Mouse (Mus musculus): Measurements from ENCODE around the gene Nudt17.
A peak's percentile ranks its signal among the peaks of the same experiment; 100 is the strongest.
"Not testable (repeated sequence)": the region's sequence is repeated elsewhere in the genome, so short reads cannot be mapped to it uniquely, and the experiment has no call there.

Nudt17 gene

DNA sequence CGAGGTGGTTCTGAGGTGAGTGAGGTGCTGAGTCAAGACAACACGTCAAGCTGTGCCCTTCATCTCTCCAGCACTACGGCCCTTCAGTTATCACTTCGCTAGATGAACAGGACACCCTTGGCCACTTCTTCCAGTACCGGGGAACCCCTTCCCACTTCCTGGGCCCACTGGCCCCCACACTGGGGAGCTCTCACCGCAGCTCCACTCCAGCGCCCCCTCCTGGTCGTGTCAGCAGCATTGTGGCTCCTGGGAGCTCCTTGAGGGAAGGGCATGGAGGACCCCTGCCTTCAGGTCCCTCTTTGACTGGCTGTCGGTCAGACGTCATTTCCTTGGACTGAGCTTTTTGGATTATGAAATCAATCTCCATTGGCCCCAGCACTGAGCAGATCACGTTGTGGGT, 3.6 kb downstream of the Nudt17 start:
- no peak for DNase-seq (ENCODE audit: extremely low read depth, low read depth)

DNA sequence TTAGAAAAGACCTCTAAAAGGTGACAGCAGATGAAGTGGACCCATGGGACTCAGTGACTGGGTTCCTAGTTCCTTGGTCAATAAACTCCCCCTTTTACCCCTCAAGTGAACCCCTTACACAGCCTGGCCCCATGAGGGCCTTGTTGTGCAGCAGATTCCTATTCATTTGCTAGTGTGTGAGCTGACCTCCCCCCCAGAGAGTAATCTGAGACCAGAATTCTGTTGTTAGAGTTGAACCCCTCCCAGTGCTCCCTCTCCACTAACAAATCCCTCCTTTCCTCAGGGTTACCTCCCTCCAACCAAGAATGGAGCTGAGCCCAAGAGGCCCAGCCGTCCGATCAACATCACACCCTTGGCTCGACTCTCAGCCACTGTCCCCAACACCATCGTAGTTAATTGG, 7.4 kb downstream of the Nudt17 start:
- no peak for DNase-seq (ENCODE audit: extremely low read depth, low read depth)

DNA sequence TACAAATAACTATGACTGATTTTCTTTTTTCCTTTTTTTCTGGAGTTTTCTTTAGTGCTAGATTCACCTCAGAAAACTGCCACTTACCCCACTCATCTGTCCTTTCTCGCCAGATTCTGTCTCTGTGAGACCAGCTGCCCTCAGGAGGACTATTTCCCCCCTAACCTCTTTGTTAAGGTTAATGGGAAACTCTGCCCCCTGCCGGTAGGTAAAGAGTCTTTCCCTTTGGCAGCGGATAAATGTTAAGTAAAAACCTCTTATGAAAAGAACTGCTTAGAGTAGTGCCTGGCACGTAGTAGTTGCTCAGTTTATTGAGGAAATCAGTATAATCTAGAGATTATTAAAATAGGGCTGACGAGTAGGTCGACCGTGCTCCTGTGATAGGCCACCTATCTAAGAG, 8.0 kb downstream of the Nudt17 start:
- DNase-seq (ENCODE audit: extremely low read depth, low read depth) = peak; percentile 71

DNA sequence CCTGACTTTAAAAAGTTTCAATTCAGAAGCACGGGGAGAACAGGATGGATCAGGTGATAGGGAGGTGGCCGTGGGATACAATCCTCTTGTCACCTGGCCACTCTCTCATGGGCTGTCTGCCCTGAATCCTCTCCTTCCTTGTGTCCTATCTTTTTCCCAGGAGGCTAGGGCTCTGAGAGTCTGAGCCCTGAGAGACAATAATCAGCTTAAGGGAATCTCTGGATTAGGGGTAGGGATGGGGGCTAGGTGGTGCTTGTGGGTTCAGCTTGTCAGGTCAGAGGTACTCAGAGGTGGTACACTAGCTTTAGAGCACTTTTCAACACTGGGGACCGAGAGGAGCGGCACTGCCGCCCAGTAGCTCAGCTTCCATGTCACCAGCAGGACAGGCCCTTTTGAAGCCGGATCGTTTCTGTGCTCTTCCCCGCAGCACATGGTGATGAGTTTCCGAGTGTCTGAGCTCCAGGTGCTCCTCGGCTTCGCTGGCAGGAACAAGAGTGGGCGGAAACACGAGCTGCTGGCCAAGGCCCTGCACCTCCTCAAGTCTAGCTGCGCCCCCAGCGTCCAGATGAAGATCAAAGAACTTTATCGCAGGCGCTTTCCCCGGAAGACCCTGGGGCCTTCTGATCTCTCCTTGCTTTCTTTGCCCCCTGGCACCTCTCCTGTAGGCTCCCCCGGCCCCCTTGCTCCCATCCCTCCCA, 9.2 kb downstream of the Nudt17 start:
- DNase-seq (ENCODE audit: extremely low read depth, low read depth) = no peak

DNA sequence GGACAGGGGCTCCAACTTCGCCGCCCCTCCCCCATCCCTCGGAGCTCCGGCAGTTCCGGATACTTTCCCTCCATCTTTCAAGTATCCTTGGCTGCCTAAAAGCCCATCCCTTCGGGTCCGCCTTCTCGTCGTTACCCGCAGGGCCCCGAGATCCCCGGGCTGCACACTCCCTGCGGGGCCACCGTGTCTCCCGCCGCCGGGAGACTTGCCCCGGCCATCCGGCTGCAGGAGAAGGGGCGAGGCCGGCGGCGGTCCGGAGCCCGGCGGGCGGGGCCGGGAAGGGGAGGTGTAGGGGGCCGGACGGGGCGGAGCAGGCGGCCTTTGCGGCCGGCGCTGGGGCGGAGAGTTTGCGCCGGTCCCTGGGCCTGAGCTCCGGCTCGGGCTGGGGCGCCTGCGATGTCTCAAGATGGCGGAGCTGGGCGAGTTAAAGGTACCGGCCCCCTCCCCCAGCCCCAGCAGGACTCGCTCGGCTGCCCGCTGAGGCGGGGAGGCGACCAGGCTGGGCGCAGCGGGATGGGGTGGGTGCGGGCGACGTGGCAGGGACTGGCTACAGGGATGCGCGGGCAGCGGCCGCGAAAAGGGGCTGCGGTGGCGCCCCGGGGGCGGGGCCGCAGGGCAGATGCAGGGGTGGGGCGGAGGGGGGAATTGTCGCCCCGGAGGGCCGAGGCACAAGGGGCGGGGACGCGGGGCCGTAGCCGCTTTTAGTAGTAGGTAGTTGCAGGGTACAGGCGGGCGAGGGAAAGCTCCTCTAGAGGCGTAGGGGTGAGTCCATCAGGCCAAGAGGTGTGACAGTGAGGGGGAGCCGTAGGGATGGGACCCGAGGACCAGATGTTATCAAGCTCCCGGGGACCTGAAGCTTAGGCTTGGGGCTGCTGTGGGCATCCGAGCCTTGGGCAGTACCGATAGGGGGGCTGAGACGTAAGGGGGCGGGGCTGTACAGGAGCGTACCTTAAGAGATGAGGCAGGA, 11.3 kb downstream of the Nudt17 start:
- peak; percentile 85 for DNase-seq (ENCODE audit: extremely low read depth, low read depth)

DNA sequence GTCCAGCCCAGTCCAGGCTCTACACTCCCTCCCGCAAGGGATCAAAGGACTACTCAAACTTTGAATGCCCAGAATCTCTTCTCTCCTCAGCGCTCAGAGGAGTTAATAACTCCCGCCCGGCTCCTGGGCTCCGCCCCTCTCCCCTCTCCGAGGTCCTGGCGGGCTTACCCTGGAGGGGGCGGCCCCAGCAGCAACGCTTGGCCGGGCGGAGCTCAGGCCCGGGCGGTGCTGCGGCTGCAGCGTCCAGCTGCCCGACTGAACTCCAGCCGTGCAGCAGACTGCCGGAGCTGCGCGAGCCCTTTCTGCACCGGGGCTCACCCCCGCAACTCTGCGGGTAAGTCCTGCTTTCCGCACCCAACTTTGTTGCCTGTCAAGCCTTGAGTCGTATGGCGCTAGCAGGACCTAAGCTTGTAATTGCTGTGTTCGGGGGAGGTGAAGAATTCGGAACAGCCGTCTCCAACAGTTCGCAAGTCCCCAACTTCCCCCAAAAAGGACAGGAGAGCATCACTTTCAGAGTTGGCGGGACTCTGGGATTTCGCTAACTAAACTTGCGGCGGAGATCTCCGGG, 12.1 kb downstream of the Nudt17 start, which contains the start of gene Pias3:
Gene Pias3, plus strand, starts transcription at position 187 of the 568 bp plus-strand sequence.
- DNase-seq (ENCODE audit: extremely low read depth, low read depth) = peak; percentile 80

DNA sequence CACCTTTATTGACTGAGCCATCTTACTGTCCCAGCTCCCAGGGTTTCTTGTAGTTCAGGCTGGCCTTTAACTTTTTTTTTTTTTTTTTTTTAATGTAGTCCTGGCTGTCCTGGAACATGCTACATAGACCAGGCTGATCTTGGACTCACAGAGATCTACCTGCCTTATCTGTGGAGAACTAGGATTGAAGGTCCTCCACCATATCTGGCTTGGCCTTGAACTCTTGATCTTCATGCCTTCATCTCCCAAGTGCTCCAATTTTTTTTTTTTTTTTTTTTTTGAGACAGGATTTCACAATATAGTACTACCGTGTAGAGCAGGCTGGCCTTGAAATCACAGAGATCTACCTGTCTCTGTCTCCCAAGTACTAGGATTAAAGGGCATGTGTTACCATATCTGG, 14.8 kb downstream of the Nudt17 start:
- no peak for DNase-seq (ENCODE audit: extremely low read depth, low read depth)

DNA sequence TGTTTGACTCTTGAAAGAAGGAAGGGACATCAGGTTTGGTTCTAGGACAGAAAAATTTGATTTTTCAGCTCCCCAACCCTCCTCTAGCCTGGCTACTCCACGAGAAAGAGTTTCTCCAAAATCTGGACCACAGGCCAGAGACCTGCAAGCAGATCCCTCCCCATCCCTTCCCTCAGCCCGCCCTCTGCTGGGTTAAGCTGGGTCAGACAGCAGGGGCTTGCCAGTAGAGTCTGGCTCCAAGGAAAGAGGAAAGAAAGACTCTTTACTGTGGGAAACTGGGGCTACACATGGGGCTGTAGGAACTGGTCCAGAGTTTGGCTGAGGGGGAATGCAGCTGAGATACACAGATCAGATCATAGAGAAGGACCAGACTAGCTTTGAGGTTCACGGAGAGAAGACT, 15.9 kb downstream of the Nudt17 start:
- no peak for DNase-seq (ENCODE audit: extremely low read depth, low read depth)

DNA sequence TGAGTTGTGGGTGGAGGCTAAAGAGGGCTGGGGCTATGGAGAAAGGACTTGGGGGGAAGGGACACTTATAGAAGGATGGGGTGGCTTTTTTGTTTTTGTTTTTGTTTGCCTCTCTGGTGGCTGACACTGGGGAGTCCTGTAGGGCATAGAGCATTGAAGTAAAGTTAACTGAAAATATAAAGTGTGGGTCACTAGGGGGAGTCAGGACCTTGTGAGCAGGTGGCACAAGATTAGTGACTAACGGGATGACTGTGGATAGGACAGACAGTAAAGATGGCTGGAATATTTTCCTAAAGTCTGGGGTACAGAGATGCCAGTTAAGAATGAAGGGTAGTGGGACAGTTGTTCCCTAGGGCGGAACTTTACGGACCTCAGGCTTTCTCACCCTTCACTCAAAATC, 18.1 kb downstream of the Nudt17 start:
- no peak for DNase-seq (ENCODE audit: extremely low read depth, low read depth)

DNA sequence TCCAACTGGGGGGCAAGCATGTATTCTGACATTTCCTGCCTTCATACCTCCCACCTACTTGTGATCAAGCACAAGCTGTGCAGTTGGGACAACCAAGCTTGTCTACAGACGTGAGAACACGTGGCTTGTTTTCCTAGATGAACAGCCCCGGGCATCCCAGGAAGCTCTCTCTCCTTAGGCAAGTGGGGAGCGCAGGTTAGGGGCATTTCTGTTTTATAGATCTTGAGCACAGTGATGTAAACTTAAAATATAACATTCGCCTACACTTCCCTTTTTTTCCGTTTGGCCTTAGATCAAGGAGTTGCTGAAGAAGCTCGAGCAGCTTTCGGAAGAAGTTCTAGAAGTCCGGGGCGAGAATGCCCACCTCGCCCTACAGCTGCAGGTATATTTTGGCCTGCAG, 19.5 kb downstream of the Nudt17 start:
- DNase-seq (ENCODE audit: extremely low read depth, low read depth) = peak; percentile 70

DNA sequence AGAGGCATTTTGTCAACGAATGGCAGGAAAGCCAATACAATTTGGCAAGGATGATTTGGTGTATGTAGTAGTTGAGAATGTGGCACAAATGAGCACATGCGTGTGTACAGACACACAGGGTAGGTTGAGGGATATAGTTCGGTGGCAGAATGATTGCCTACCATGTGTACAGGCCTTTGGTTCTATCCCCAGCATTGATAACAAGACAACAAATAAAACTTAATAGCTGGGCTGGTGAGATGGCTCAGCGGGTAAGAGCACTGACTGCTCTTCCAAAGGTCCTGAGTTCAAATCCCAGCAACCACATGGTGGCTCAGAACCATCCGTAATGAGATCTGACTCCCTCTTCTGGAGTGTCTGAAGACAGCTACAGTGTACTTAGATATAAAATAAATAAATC, 22.3 kb downstream of the Nudt17 start:
- not testable (repeated sequence) for DNase-seq (ENCODE audit: extremely low read depth, low read depth)

DNA sequence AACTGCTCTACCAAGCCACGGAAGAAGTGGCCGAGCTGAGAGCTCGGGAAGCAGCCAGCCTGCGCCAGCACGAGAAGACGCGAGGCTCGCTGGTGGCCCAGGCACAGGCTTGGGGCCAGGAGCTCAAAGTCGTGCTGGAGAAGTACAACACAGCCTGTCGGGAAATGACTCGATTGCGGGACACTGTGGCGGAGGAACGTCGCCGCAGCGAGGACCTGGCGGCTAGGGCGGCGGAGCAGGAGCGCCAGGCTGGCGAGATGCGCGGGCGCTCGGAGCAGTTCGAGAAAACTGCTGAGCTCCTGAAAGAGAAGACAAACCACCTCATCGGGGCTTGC, 23.6 kb downstream of the Nudt17 start:
- DNase-seq (ENCODE audit: extremely low read depth, low read depth) = no peak

DNA sequence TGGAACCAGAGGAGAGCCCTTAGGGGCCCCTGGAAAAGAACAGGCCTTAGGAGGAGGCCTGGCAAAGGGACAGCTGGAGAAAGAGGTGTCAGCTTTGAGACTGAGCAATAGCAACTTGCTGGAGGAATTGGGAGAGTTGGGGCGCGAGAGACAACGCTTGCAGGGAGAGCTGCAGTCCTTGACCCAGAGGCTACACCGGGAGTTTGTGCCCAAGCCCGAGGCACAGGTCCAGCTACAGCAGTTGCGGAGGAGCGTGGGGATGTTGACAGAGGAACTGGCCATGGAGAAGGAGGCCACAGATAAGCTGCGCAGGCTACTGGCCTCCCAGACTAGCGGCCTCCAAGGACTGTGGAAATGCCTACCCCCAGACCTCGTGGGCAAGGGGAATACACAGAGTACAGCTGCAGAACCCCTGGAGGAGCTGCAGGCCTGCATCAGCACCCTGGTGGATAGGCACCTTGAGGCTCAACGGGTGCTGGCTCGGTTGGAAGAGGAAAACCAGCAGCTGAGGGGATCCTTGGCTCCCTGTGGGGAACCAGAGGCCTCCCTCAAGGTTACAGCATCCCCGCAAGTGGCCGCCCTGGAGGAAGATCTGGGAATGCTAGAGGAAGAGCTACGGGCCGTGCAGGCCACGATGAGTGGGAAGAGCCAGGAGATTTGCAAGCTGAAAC, 24.1 kb downstream of the Nudt17 start:
- DNase-seq (ENCODE audit: extremely low read depth, low read depth) = no peak

DNA sequence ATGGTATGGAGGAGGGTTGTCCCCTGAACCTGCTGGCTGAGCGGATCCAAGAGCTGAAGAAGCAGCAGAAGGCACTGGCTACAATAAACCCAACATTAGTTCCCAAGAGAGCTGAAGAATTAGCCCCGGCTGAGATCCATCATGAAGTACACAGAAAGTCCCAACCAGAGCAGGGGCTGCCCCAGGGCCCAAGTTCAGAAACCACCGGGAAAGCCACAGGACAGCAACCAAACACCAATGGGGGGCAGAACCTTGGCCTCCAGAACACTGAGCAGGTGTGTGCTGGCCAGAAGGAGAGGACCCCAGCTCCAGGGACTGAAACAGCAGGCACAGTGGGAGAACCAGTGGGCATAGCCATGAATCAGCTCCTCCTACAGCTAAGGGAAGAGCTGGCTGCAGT, 24.9 kb downstream of the Nudt17 start:
- no peak for DNase-seq (ENCODE audit: extremely low read depth, low read depth)

DNA sequence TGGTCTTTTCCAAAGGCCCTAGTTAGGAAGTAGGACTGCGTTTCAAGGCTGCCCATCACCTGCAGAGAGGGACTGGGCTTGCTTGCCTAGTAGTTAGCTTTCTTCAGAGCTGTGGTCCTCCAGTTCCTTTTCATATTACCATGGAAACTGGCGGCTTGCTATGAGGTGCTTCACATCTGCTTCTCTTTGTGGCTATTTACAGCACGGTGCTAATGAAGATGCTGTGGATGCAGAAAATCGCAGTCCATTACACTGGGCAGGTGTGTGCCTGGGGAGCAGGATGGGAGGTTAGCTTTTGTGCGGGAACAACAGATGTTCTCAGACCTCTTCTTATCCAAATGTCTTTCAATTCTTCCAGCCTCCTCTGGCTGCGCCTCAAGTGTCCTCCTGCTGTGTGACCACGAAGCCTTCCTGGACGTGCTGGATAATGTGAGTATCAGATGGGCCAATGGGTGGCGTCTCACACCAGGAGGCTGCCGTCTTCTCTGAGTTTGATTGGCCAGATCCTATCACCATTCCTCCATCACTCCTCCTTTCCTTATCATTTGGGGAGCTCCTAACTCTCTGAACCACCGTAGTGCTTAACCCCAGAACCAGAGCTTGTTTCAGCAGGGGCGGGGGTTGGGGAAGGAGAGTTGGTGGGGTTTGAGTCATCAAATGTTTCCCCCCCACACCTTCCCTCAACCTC, 27.9 kb downstream of the Nudt17 start:
- no peak for DNase-seq (ENCODE audit: extremely low read depth, low read depth)

DNA sequence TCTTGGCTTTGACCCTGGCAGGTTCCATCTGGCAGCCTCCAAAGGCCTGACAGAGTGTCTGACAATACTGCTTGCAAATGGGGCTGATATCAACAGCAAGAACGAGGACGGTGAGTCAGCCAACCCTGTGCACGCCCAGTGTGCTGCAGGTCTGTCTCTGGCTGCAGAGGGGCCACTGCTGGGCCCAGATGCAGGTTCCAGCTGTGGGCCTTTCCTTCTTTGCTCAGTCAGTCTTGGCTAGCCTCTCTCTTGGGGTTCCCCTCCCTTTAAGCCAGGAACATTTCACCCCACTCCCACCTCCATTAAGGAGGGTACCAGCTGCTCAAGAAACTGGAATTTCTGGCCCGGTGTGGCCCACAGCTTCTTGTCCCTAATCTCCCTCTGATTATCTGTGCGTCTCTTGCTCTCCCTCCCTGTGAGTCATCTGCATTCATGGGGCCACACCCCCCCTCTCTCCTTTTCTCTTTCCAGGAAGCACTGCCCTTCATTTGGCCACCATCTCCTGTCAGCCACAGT, 29.1 kb downstream of the Nudt17 start:
- DNase-seq (ENCODE audit: extremely low read depth, low read depth) = no peak

DNA sequence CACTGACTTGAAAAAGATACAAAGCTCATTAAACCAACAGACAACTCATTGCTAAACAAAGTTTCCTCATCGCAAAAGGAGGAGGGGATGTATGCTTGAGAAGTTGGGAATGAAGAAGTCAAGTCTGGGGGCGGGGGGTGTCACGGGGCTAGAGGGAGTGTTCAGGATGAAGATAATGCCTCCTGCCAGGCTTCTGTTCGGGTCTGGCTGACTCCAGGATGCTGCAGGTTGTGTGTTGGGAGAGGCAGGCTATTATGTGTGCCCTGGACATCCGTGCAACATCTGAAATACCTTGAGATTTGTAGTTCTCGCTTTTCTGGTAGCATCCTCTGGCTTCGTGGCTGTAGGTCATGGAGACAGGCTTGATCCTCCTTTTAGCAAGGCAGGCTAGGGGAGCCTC, 29.9 kb downstream of the Nudt17 start:
- DNase-seq (ENCODE audit: extremely low read depth, low read depth) = no peak

DNA sequence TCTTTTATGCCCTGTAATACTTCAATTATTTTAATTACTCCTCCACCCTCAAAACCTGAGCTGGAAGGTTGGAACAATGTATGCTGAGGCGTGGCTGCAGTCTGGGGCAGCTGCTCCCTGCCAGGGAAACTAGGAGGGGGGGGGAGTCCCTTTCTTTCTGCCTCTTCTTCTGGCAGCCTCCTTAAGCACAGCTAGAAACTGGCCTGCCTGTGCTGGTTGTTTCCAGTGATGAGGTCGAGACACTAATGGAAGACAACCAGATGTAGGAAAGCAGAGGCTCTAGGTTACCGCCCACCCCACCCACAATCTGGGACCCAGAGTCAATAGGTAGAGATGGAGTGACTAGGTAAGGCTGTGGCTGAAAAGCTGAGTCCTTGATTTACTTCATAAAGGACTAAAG, 32.7 kb downstream of the Nudt17 start:
- no peak for DNase-seq (ENCODE audit: extremely low read depth, low read depth)

DNA sequence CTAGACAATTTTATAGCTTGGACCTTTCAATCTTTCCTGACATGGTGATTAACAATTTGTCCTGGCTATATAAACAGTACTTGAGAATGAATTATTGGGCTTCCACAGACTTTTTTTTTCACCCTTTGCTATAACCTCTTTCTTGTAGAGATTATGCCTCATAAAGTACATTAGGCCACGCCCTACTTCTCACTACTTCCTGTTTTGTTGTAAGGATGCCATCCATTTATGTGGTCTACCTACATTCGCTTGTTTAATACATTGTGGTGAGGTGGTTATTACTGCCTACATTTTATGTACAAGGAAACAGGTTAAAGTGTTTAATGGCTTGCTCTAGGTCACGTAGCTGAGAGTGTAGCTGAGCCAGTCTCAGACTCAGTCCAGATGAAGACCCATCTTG, 33.2 kb downstream of the Nudt17 start:
- DNase-seq (ENCODE audit: extremely low read depth, low read depth) = peak; percentile 95

DNA sequence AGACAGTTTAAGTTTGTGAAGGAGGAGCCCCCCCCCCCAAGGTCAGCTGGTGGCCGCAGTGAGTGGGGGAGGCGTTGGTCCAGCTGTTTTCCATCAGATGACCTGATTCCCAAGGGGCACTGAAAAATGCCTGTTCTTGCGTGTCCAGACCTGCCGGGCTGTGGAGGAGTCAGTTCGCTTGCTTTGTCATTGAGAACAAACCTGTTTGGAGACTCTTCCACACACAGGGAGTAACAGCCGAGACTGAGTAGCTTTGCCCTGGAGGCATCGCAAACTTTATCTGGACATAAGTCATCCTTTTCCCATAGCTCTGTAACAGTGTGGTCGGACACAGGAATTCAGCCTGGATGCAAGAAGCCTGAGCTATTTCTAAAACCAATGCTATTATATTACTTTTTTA, 33.9 kb downstream of the Nudt17 start:
- DNase-seq (ENCODE audit: extremely low read depth, low read depth) = no peak

DNA sequence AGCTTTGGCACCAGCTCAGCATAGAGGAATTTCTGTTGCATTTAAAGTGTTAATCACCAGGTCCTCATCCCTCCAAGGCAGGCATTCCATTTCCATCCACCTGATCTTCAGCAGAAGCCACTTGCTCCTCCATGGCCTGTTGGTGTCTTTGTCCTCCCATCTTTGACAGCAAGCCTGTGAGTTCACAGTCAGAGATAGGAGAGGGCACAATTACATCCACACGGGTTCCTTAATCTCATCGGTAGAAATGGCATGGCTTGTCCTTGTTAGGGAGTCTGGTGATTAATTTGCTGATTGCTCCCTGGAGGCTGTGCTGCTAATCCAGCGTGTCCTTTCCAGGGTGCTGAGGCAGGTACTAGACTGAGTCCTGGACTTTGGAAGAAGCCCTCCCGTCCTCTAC, 34.8 kb downstream of the Nudt17 start:
- DNase-seq (ENCODE audit: extremely low read depth, low read depth) = no peak

All from MEL-GATA-1-ER (cell line).